Mouse (Mus musculus) testis, adult 2 months (tissue): ENCODE measurements around the gene Ccdc146.

ENCODE experiments used
- CTCF ChIP-seq: fragments of 200-500 bp; IDR thresholded peaks from 2 replicates; pipeline ENCODE4 v1.5.1; 2012; ENCODE audit warnings: low read depth, mild to moderate bottlenecking, inconsistent platforms, low read length, moderate library complexity; ENCODE audit not compliant: control insufficient read depth, insufficient read depth, insufficient replicate concordance
- POLR2A ChIP-seq: fragments of 200-500 bp; IDR thresholded peaks from 2 replicates; pipeline ENCODE4 v1.6.1; 2012; ENCODE audit warnings: low read depth, mild to moderate bottlenecking, inconsistent platforms, low read length, moderate library complexity; ENCODE audit not compliant: control insufficient read depth

- no peak for TF ChIP-seq POLR2A
- no peak for TF ChIP-seq CTCF
Measured at GRCm38 (mm10) chr5:21366338-21367053, 58.0 kb downstream of the Ccdc146 start.
